Mouse (Mus musculus) testis, adult 2 months (tissue): ENCODE measurements around the gene H2afj.

ENCODE experiments used
- CTCF ChIP-seq: fragments of 200-500 bp; IDR thresholded peaks from 2 replicates; pipeline ENCODE4 v1.5.1; 2012; ENCODE audit warnings: low read depth, mild to moderate bottlenecking, inconsistent platforms, low read length, moderate library complexity; ENCODE audit not compliant: control insufficient read depth, insufficient read depth, insufficient replicate concordance
- POLR2A ChIP-seq: fragments of 200-500 bp; IDR thresholded peaks from 2 replicates; pipeline ENCODE4 v1.6.1; 2012; ENCODE audit warnings: low read depth, mild to moderate bottlenecking, inconsistent platforms, low read length, moderate library complexity; ENCODE audit not compliant: control insufficient read depth

DNA sequence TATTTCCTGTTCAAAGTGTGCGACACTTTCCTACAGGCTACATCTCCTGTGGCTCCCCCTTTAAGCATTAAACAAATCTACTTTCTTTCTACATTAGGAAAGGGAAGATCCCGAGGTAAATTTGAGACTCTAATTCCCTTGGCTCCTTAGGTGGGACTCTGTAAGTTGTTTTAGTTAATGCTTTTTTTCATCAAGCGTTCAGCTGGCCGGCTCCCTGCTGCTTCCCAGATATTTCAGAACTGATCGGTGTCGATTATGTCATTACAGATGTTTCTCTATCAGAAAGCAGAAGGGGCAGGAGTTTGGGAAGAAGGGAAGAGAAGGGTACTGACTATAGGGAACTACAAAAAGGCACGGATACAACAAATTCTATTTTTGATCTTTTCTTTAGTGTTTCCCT, 19.1 kb downstream of the H2afj start:
- TF ChIP-seq CTCF (no peak), POLR2A (no peak)
